Mouse (Mus musculus): Measurements from ENCODE around the gene Dcun1d4. TPM values are rescaled to one million over a fixed set of nuclear protein-coding genes. Genes with fewer than 3 reads are reported as not detected.
"Not testable (repeated sequence)": the region's sequence is repeated elsewhere in the genome, so short reads cannot be mapped to it uniquely, and the experiment has no call there.

Dcun1d4 gene
- polyA plus RNA-seq, 1 experiment = 2.8 TPM

- Histone ChIP-seq H3K36me3 (ENCODE audit: control insufficient read depth, insufficient read depth, low read length) (no peaks in the 10 kb centered on the region), H3K4me1 (ENCODE audit: control insufficient read depth, insufficient read depth, insufficient read length, low read length) (peaks cover 8% of the 10 kb centered on the region; the same call in 1 of the 2 replicates), H3K27me3 (ENCODE audit: control insufficient read depth, insufficient read depth, low read length) (no peaks in the 10 kb centered on the region), H3K4me3 (ENCODE audit: low read depth, low read length) (no peak overlapping the region), H3K27ac (ENCODE audit: insufficient read depth, low read depth, low read length) (no peak overlapping the region)
- 88% methylated on average over 7 of the region's 7 CpGs for WGBS
- no peak for TF ChIP-seq CTCF (IDR thresholded peaks at IDR 0.05; ENCODE audit: extremely low read depth, insufficient read length, insufficient replicate concordance, low read depth, low read length)
- no peak for TF ChIP-seq POLR2A (IDR thresholded peaks at IDR 0.05; ENCODE audit: low read depth, low read length)
Measured at GRCm38 (mm10) chr5:73573789-73574188, 93.0 kb downstream of the Dcun1d4 start.

GRCm38 (mm10) chr5:73574616-73575015 lies 93.8 kb downstream of the Dcun1d4 start:
- TF ChIP-seq CTCF (IDR thresholded peaks at IDR 0.05; ENCODE audit: extremely low read depth, insufficient read length, insufficient replicate concordance, low read depth, low read length) (no peak), POLR2A (IDR thresholded peaks at IDR 0.05; ENCODE audit: low read depth, low read length) (no peak)
- Histone ChIP-seq H3K36me3 (ENCODE audit: control insufficient read depth, insufficient read depth, low read length) (no peaks in the 10 kb centered on the region), H3K27ac (ENCODE audit: insufficient read depth, low read depth, low read length) (no peak overlapping the region), H3K4me1 (ENCODE audit: control insufficient read depth, insufficient read depth, insufficient read length, low read length) (peaks cover 8% of the 10 kb centered on the region; the same call in 1 of the 2 replicates), H3K27me3 (ENCODE audit: control insufficient read depth, insufficient read depth, low read length) (no peaks in the 10 kb centered on the region), H3K4me3 (ENCODE audit: low read depth, low read length) (no peak overlapping the region)
- 93% methylated on average over 4 of the region's 4 CpGs for WGBS

GRCm38 (mm10) chr5:73576708-73577107 lies 95.9 kb downstream of the Dcun1d4 start:
- WGBS = 81% methylated on average over 7 of the region's 7 CpGs
- Histone ChIP-seq H3K27ac (ENCODE audit: insufficient read depth, low read depth, low read length) (no peak overlapping the region), H3K36me3 (ENCODE audit: control insufficient read depth, insufficient read depth, low read length) (no peaks in the 10 kb centered on the region), H3K4me3 (ENCODE audit: low read depth, low read length) (no peak overlapping the region), H3K4me1 (ENCODE audit: control insufficient read depth, insufficient read depth, insufficient read length, low read length) (no peaks in the 10 kb centered on the region), H3K27me3 (ENCODE audit: control insufficient read depth, insufficient read depth, low read length) (no peaks in the 10 kb centered on the region)
- TF ChIP-seq POLR2A (IDR thresholded peaks at IDR 0.05; ENCODE audit: low read depth, low read length) = no peak

GRCm38 (mm10) chr5:73578131-73578530 lies 97.3 kb downstream of the Dcun1d4 start:
- no peaks in the 10 kb centered on the region for H3K36me3 ChIP-seq (ENCODE audit: control insufficient read depth, insufficient read depth, low read length)
- no peak overlapping the region for H3K27ac ChIP-seq (ENCODE audit: insufficient read depth, low read depth, low read length)
- 88% methylated on average over 3 of the region's 3 CpGs for WGBS

GRCm38 (mm10) chr5:73584011-73584410 lies 103.2 kb downstream of the Dcun1d4 start:
- not testable (repeated sequence) for H3K27ac ChIP-seq (ENCODE audit: insufficient read depth, low read depth, low read length); H3K27me3 ChIP-seq (ENCODE audit: control insufficient read depth, insufficient read depth, low read length); H3K4me1 ChIP-seq (ENCODE audit: control insufficient read depth, insufficient read depth, insufficient read length, low read length); H3K36me3 ChIP-seq (ENCODE audit: control insufficient read depth, insufficient read depth, low read length); H3K4me3 ChIP-seq (ENCODE audit: low read depth, low read length)
- 74% methylated on average over 6 of the region's 6 CpGs for WGBS

More at GRCm38 (mm10) chr5:73578131-73578530, 97.3 kb downstream of the Dcun1d4 start:
- H3K4me3 ChIP-seq (ENCODE audit: low read depth, low read length) = no peak overlapping the region
- H3K27me3 ChIP-seq (ENCODE audit: control insufficient read depth, insufficient read depth, low read length) = no peaks in the 10 kb centered on the region
- no peak for TF ChIP-seq POLR2A (IDR thresholded peaks at IDR 0.05; ENCODE audit: low read depth, low read length)
- TF ChIP-seq CTCF (IDR thresholded peaks at IDR 0.05; ENCODE audit: extremely low read depth, insufficient read length, insufficient replicate concordance, low read depth, low read length) = no peak
- no peaks in the 10 kb centered on the region for H3K4me1 ChIP-seq (ENCODE audit: control insufficient read depth, insufficient read depth, insufficient read length, low read length)

GRCm38 (mm10) chr5:73585212-73586115 lies 104.7 kb downstream of the Dcun1d4 start:
- Histone ChIP-seq H3K27me3 (ENCODE audit: control insufficient read depth, insufficient read depth, low read length) (no peaks in the 10 kb centered on the region), H3K4me1 (ENCODE audit: control insufficient read depth, insufficient read depth, insufficient read length, low read length) (no peaks in the 10 kb centered on the region), H3K27ac (ENCODE audit: insufficient read depth, low read depth, low read length) (no peak overlapping the region), H3K36me3 (ENCODE audit: control insufficient read depth, insufficient read depth, low read length) (no peaks in the 10 kb centered on the region), H3K4me3 (ENCODE audit: low read depth, low read length) (no peak overlapping the region)
- TF ChIP-seq POLR2A (IDR thresholded peaks at IDR 0.05; ENCODE audit: low read depth, low read length) = no peak
- TF ChIP-seq CTCF (IDR thresholded peaks at IDR 0.05; ENCODE audit: extremely low read depth, insufficient read length, insufficient replicate concordance, low read depth, low read length) = no peak
- 58% methylated on average over 7 of the region's 7 CpGs for WGBS

GRCm38 (mm10) chr5:73586597-73586996 lies 105.8 kb downstream of the Dcun1d4 start:
- H3K27ac ChIP-seq (ENCODE audit: insufficient read depth, low read depth, low read length) = no peak overlapping the region
- no peaks in the 10 kb centered on the region for H3K4me1 ChIP-seq (ENCODE audit: control insufficient read depth, insufficient read depth, insufficient read length, low read length)
- H3K4me3 ChIP-seq (ENCODE audit: low read depth, low read length) = no peak overlapping the region
- no peak for TF ChIP-seq POLR2A (IDR thresholded peaks at IDR 0.05; ENCODE audit: low read depth, low read length)
- no peak for TF ChIP-seq CTCF (IDR thresholded peaks at IDR 0.05; ENCODE audit: extremely low read depth, insufficient read length, insufficient replicate concordance, low read depth, low read length)
- H3K27me3 ChIP-seq (ENCODE audit: control insufficient read depth, insufficient read depth, low read length) = no peaks in the 10 kb centered on the region
- 51% methylated on average over 4 of the region's 4 CpGs for WGBS
- H3K36me3 ChIP-seq (ENCODE audit: control insufficient read depth, insufficient read depth, low read length) = no peaks in the 10 kb centered on the region
